Mouse (Mus musculus) lung, postnatal 0 days (tissue): ENCODE results near the gene Mt4.

ENCODE experiments used
- CTCF ChIP-seq: IDR thresholded peaks from 2 replicates; pipeline ENCODE4 v1.5.1; 2016; ENCODE audit warnings: antibody characterized with exemption, mild to moderate bottlenecking
- EP300 ChIP-seq: IDR thresholded peaks from 2 replicates; pipeline ENCODE4 v1.6.1; 2016; ENCODE audit warnings: antibody characterized with exemption, mild to moderate bottlenecking, control low read depth

DNA sequence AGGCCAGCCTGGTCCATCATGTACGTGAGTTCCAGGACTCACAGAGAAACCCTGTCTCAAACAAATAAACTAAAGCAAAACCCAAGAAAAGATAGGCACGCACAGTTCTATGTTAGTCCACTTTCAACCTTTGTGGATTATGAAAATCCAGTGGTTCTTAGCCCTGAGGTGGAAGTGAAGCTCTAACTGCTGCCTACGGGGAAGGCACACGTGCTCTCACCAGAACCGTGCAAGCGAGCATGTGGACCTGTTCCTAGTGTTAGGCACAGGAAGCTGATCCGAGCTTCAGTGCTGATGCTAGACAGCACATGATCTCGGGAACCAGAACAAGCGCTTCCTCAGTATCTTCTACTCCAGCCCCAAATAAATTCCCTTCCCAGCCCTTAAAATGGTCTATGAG, 44.1 kb upstream of the Mt4 start:
- TF ChIP-seq CTCF (no peak), EP300 (no peak)
